Mouse (Mus musculus): ENCODE results near the gene Tnfrsf19. TPM values are rescaled to one million over a fixed set of nuclear protein-coding genes. Genes with fewer than 3 reads are reported as not detected.

The Tnfrsf19 gene
- polyA plus RNA-seq, 1 experiment: not detected

- no peak for TF ChIP-seq GATA1 (IDR thresholded peaks at IDR 0.05; ENCODE audit: low read length)
These were observed 120.3 kb downstream of the Tnfrsf19 start for GRCm38 (mm10) chr14:60926011-60926410.

GRCm38 (mm10) chr14:60916661-60917060 lies 129.6 kb downstream of the Tnfrsf19 start:
- TF ChIP-seq GATA1 (IDR thresholded peaks at IDR 0.05; ENCODE audit: low read length): no peak

Other genes starting within 250 kb of the Tnfrsf19 start
- gene Sacs, start 92.0 kb upstream of the Tnfrsf19 start, polyA plus RNA-seq (2012): 0.83 and 1.2 TPM in 2 replicates
- gene Sgcg, start 212.0 kb upstream of the Tnfrsf19 start, polyA plus RNA-seq (2012): not detected in 2 replicates